Mouse (Mus musculus): ENCODE data around the gene Fbxo31.

The Fbxo31 gene

GRCm38 (mm10) chr8:121551065-121551985, 27.3 kb downstream of the Fbxo31 start:
- no peak for DNase-seq

- no peak for DNase-seq
These were observed 28.6 kb downstream of the Fbxo31 start for GRCm38 (mm10) chr8:121550056-121550455.

- peak; percentile 76 for DNase-seq
These were observed 31.5 kb downstream of the Fbxo31 start for GRCm38 (mm10) chr8:121547132-121547531.

GRCm38 (mm10) chr8:121544936-121545335, 33.7 kb downstream of the Fbxo31 start:
- DNase-seq = no peak

GRCm38 (mm10) chr8:121544276-121544785, 34.3 kb downstream of the Fbxo31 start, which contains the start of gene 1700018B08Rik:
Gene 1700018B08Rik, minus strand, starts transcription at chr8:121544320.
- DNase-seq = no peak

- DNase-seq = no peak
These were observed 35.7 kb downstream of the Fbxo31 start for GRCm38 (mm10) chr8:121542901-121543300.

- no peak for DNase-seq
These were observed 36.7 kb downstream of the Fbxo31 start for GRCm38 (mm10) chr8:121541862-121542261.

GRCm38 (mm10) chr8:121532381-121532780, 46.2 kb downstream of the Fbxo31 start:
- DNase-seq = no peak

GRCm38 (mm10) chr8:121530639-121531038, 48.0 kb downstream of the Fbxo31 start:
- no peak for DNase-seq

- no peak for DNase-seq
These were observed 49.8 kb downstream of the Fbxo31 start for GRCm38 (mm10) chr8:121528790-121529189.

GRCm38 (mm10) chr8:121527751-121528150, 50.9 kb downstream of the Fbxo31 start:
- DNase-seq = no peak

- DNase-seq = no peak
These were observed 51.6 kb downstream of the Fbxo31 start for GRCm38 (mm10) chr8:121526811-121527550.

- DNase-seq = no peak
These were observed 53.3 kb downstream of the Fbxo31 start for GRCm38 (mm10) chr8:121525111-121525818.

GRCm38 (mm10) chr8:121513429-121513828, 65.2 kb downstream of the Fbxo31 start:
- DNase-seq = peak; percentile 94

GRCm38 (mm10) chr8:121511751-121512150, 66.9 kb downstream of the Fbxo31 start:
- no peak for DNase-seq

Data from right cerebral cortex, postnatal 4 days (tissue).